Mouse (Mus musculus) adrenal gland, postnatal 0 days (tissue): ENCODE results near the gene Per3. TPM values are rescaled to one million over a fixed set of nuclear protein-coding genes. Genes with fewer than 3 reads are reported as not detected.

Source experiments
- polyA plus RNA-seq: library from polyadenylated mRNA; unstranded; fragments of >200 nt; fragmentation: Nextera tagmentation; extraction: Ambion mirVana; gene quantifications from 2 replicates; pipeline ENCODE4 v1.2.1, GENCODE M21; 2015

Per3 gene
- 6.3 and 8.1 TPM in 2 replicates for polyA plus RNA-seq

DNA sequence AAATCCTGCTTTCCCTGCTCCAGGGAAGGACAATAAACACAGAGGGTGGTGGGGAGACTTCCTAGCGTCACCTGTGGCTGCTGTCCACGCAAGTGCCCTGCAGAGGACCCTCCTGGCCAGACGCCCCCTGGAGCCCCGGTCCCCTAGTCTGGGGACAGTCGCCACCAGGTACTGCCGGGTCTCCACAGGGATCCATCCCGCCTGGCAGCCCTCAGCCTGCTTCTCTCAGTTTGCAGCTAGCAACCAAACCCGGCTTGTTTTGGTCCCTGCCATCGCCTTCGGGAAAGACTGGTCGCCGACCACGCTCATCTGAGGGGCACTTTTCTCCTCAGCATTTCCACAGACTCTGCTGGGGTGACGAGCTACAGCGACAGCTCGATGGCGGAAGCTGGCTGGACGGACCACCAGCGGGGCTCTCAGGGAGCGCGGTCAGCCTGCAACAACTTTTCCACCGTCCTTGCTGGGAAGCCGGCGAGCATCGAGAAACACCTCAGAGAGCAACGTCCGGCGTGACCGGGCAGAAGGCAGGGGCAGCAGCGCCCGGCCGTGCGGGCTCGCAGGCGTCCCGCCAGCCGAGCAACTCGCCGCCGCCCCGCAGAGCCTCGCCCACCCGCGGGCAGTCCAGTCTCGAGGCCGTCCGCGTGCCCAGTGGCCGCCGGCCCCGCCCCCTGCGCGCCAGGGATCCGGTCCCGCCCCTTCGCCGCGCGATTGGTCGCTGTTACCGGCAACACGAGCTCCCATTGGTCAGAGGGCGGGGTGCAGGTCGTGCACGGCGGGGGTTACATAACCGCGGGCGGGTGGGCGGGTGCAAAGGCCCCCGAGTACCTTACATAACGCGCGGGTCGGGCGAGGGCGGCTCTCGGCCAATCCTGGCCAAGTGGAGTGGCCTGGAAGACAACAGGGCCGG, at the start of gene Per3:
Gene Per3, minus strand, starts transcription at position 629 of the 907 bp plus-strand sequence.

DNA sequence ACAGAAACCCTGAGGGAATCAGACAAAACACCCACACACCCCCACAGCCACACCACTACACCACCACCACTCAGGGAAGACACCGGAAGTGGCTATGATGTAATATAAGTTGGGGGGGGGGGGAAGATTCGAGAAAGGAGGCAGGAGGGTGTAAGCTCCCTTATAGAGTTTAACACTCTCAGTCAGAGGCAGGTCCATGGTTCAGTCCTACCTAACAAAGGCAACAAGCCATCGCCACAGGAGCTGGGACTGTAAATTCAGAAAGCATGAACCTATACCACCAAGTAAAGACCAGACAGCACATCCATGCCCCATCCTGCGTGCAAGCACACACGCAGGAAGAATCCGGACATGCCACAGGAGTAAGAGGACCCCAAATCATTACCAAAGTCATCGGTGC, 44.8 kb upstream of the Per3 start, which contains the start of gene Gm13090:
Gene Gm13090, plus strand, starts transcription at position 301 of the 400 bp plus-strand sequence.

DNA sequence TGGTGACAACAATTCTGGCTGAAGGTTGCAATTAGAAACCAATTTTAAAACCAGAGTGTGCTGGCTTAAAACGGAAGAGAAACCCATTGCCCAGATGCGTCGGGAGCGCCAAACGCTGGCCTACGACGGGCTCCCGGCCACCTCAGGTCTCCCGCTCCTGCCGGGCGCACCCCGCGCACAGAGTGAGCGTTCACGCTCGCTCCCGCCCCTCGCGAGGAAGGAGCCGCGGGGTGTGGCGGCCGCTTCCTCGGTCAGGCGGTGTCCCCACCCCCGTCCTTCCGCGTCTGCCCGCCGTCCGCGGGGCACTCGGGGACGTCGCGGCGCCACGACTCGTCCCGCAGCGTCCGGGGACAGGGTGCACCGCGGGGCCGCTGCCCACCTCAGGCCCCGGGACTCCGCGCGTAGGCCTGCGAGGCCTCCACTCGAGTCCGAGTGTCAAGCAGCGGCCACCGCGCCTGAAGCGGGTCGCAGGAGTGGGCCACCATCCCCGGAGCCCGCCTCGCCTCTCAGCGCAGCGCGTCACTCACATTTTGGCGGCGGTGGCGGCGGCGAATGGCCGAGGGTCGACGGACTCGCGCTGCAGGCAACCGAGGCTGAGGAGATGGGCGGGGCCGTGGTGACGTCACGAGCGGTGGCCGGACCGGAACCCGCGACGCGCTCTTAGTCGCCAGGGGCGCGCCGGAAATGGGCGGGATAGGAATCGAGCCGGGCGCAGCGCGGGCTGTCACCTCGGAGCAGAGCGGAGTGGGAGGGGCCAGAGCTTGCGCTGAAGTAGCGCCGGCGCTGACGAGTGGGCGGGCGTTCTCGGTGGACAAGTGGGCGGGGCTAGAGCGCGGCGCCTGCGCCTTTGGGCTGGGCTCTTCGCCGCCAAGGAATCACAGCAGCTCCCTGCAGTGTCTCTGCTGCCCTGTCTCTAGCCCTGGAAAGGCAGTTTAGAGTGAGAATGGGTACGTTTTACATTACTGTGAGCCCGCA, 13.2 kb upstream of the Per3 start, which contains the start of gene Vamp3:
Gene Vamp3, minus strand, starts transcription at position 617 of the 975 bp plus-strand sequence.

DNA sequence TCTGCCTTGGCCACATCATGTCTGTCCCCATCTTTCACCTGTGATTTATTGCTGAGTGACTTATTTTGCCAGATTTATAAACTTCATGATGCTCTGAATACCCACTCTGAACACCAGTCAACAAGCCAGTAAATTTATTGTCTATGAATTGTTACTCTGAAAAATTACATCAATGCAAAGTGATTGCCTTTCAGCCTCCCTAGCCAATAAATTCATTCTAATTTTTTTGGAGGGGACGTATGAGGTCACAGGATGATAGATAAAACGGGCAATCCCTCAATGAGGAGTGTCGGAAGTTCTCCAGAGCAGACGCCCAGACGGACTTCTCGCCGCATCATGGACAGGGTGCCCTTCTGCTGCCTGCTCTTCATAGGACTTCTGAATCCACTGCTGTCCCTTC, 47.7 kb downstream of the Per3 start, which contains the start of gene Uts2:
Gene Uts2, plus strand, starts transcription at position 301 of the 400 bp plus-strand sequence.

Other genes with a start within 250 kb of the Per3 start
- 17.3 and 21.7 TPM in 2 replicates for gene Errfi1, start 190.7 kb downstream of the Per3 start, polyA plus RNA-seq
- gene Park7, start 130.2 kb downstream of the Per3 start, polyA plus RNA-seq = 237 and 350 TPM in 2 replicates
- gene Tnfrsf9, start 130.1 kb downstream of the Per3 start, polyA plus RNA-seq = 0.26 and 0.91 TPM in 2 replicates
- not detected in 2 replicates for gene Uts2, start 47.6 kb downstream of the Per3 start, polyA plus RNA-seq
- 86.9 and 112 TPM in 2 replicates for gene Vamp3, start 13.3 kb upstream of the Per3 start, polyA plus RNA-seq
- not detected in 2 replicates for gene Gm13090, start 44.9 kb upstream of the Per3 start, polyA plus RNA-seq